Mouse (Mus musculus) E14TG2a.4 (cell line): ENCODE measurements around the gene Sorbs2.
"Not testable (repeated sequence)": the region's sequence is repeated elsewhere in the genome, so short reads cannot be mapped to it uniquely, and the experiment has no call there.

ENCODE experiments used
- H3K27me3 ChIP-seq: 2 replicates; pipeline ENCODE4 v1.6.1; 2014; ENCODE audit warnings: low read length, control low read depth; ENCODE audit not compliant: insufficient read depth
- H3K36me3 ChIP-seq: 2 replicates; pipeline ENCODE4 v1.6.1; 2014; ENCODE audit warnings: low read length, control low read depth; ENCODE audit not compliant: insufficient read depth
- H3K4me1 ChIP-seq: replicated peaks from 2 replicates; pipeline ENCODE4 v1.6.1; 2014; ENCODE audit warnings: low read depth, low read length, control low read depth
- H3K4me3 ChIP-seq: replicated peaks from 2 replicates; pipeline ENCODE4 v1.5.1; 2014; ENCODE audit warnings: mild to moderate bottlenecking, low read length
- H3K9me3 ChIP-seq: 2 replicates; pipeline ENCODE4 v1.6.1; 2014; ENCODE audit warnings: low read length, control low read depth
- CTCF ChIP-seq: conservative IDR thresholded peaks from 2 replicates; pipeline ENCODE4 v1.5.1; 2014; ENCODE audit warnings: low read length
- NANOG ChIP-seq: IDR thresholded peaks from 2 replicates; pipeline ENCODE4 v1.6.1; 2014; ENCODE audit warnings: borderline replicate concordance, low read length, mixed read lengths
- POU5F1 ChIP-seq: IDR thresholded peaks from 2 replicates; pipeline ENCODE4 v1.6.1; 2014; ENCODE audit warnings: low read length, borderline replicate concordance

The Sorbs2 gene

GRCm38 (mm10) chr8:45855118-45855517, 347.5 kb downstream of the Sorbs2 start:
- no peak overlapping the region for H3K4me3 ChIP-seq
- H3K4me1 ChIP-seq = peaks cover 22% of the 10 kb centered on the region
- no peaks in the 10 kb centered on the region for H3K36me3 ChIP-seq
- H3K27me3 ChIP-seq = no peaks in the 10 kb centered on the region; the same call in 1 of the 2 replicates
- no peak for TF ChIP-seq NANOG
- TF ChIP-seq CTCF = no peak
- no peak for TF ChIP-seq POU5F1
- no peaks in the 10 kb centered on the region for H3K9me3 ChIP-seq

- Histone ChIP-seq H3K36me3 (no peaks in the 10 kb centered on the region), H3K27me3 (no peaks in the 10 kb centered on the region), H3K4me3 (peak overlapping the region; percentile 53), H3K9me3 (peaks cover 5% of the 10 kb centered on the region; the same call in 1 of the 2 replicates), H3K4me1 (peaks cover 22% of the 10 kb centered on the region)
- TF ChIP-seq CTCF = no peak
- TF ChIP-seq POU5F1 = no peak
- no peak for TF ChIP-seq NANOG
Observed at GRCm38 (mm10) chr8:45857734-45858133, 350.1 kb downstream of the Sorbs2 start.

- peaks cover 22% of the 10 kb centered on the region for H3K4me1 ChIP-seq
- TF ChIP-seq NANOG (no peak), CTCF (no peak), POU5F1 (no peak)
- peak overlapping the region; percentile 53 for H3K4me3 ChIP-seq
- H3K36me3 ChIP-seq = no peaks in the 10 kb centered on the region
- no peaks in the 10 kb centered on the region for H3K27me3 ChIP-seq
- H3K9me3 ChIP-seq = peaks cover 5% of the 10 kb centered on the region; the same call in 1 of the 2 replicates
Observed at GRCm38 (mm10) chr8:45858391-45858790, 350.8 kb downstream of the Sorbs2 start.

- Histone ChIP-seq H3K27me3 (peaks cover 11% of the 10 kb centered on the region; the same call in 1 of the 2 replicates), H3K4me1 (peaks cover 31% of the 10 kb centered on the region)
- H3K36me3 ChIP-seq, H3K4me3 ChIP-seq, H3K9me3 ChIP-seq: not testable (repeated sequence)
Observed at GRCm38 (mm10) chr8:45871587-45871986, 364.0 kb downstream of the Sorbs2 start.

GRCm38 (mm10) chr8:45872077-45872476, 364.5 kb downstream of the Sorbs2 start:
- TF ChIP-seq CTCF (no peak), POU5F1 (no peak), NANOG (no peak)
- no peaks in the 10 kb centered on the region; the same call in 1 of the 2 replicates for H3K9me3 ChIP-seq
- H3K27me3 ChIP-seq = peaks cover 11% of the 10 kb centered on the region; the same call in 1 of the 2 replicates

GRCm38 (mm10) chr8:45874945-45875626, 367.5 kb downstream of the Sorbs2 start:
- peaks cover 11% of the 10 kb centered on the region; the same call in 1 of the 2 replicates for H3K27me3 ChIP-seq

More at GRCm38 (mm10) chr8:45872077-45872476, 364.5 kb downstream of the Sorbs2 start:
- Histone ChIP-seq H3K4me3 (no peak overlapping the region), H3K4me1 (peaks cover 31% of the 10 kb centered on the region), H3K36me3 (no peaks in the 10 kb centered on the region)

GRCm38 (mm10) chr8:45876397-45876796, 368.8 kb downstream of the Sorbs2 start:
- Histone ChIP-seq H3K36me3 (no peaks in the 10 kb centered on the region), H3K4me1 (peaks cover 29% of the 10 kb centered on the region), H3K27me3 (peaks cover 3% of the 10 kb centered on the region; the same call in 1 of the 2 replicates), H3K4me3 (no peak overlapping the region), H3K9me3 (no peaks in the 10 kb centered on the region)
- TF ChIP-seq POU5F1 = no peak
- TF ChIP-seq CTCF = no peak
- TF ChIP-seq NANOG = no peak

More at GRCm38 (mm10) chr8:45874945-45875626, 367.5 kb downstream of the Sorbs2 start:
- H3K9me3 ChIP-seq = no peaks in the 10 kb centered on the region
- no peaks in the 10 kb centered on the region for H3K36me3 ChIP-seq
- H3K4me1 ChIP-seq = peaks cover 33% of the 10 kb centered on the region
- TF ChIP-seq NANOG (no peak), POU5F1 (no peak), CTCF (no peak)
- H3K4me3 ChIP-seq = no peak overlapping the region
